Mouse (Mus musculus) forebrain, embryonic 15.5 days (tissue): ENCODE data around the gene Psmc3. TPM values are rescaled to one million over a fixed set of nuclear protein-coding genes. Genes with fewer than 3 reads are reported as not detected.
A peak's percentile ranks its signal among the peaks of the same experiment; 100 is the strongest.
"Not testable (repeated sequence)": the region's sequence is repeated elsewhere in the genome, so short reads cannot be mapped to it uniquely, and the experiment has no call there.

ENCODE experiments used
- ATAC-seq: fragments of 200-750 bp; cut with Nextera tagmentation; replicated peaks from 2 replicates; pipeline ENCODE4 v1.8.0; 2017; ENCODE audit warnings: mild to moderate bottlenecking, moderate TSS enrichment, moderate library complexity
- H3K27ac ChIP-seq: fragments of 300-500 bp; sonication (generic); replicated peaks from 2 replicates; pipeline ENCODE4 v1.5.1; 2015; ENCODE audit warnings: mild to moderate bottlenecking, inconsistent platforms
- H3K27me3 ChIP-seq: fragments of 300-500 bp; sonication (generic); 2 replicates; pipeline ENCODE4 v1.6.1; 2015; ENCODE audit warnings: inconsistent platforms
- H3K36me3 ChIP-seq: fragments of 300-500 bp; sonication (generic); 2 replicates; pipeline ENCODE4 v1.6.1; 2015; ENCODE audit warnings: mild to moderate bottlenecking, inconsistent platforms
- H3K4me1 ChIP-seq: fragments of 300-500 bp; sonication (generic); 2 replicates; pipeline ENCODE4 v1.6.1; 2015; ENCODE audit warnings: inconsistent platforms
- H3K4me2 ChIP-seq: fragments of 300-500 bp; sonication (generic); replicated peaks from 2 replicates; pipeline ENCODE4 v1.6.1; 2015; ENCODE audit warnings: mild to moderate bottlenecking, inconsistent platforms
- H3K4me3 ChIP-seq: fragments of 300-500 bp; sonication (generic); 2 replicates; pipeline ENCODE4 v1.5.1; 2015; ENCODE audit warnings: mild to moderate bottlenecking, inconsistent platforms
- H3K9ac ChIP-seq: fragments of 300-500 bp; sonication (generic); replicated peaks from 2 replicates; pipeline ENCODE4 v1.6.1; 2015; ENCODE audit warnings: mild to moderate bottlenecking, inconsistent platforms
- H3K9me3 ChIP-seq: fragments of 300-500 bp; sonication (generic); 2 replicates; pipeline ENCODE4 v1.6.1; 2016; ENCODE audit warnings: inconsistent platforms
- WGBS: fragments of 180-500 bp; shearing (Covaris S2); methylation state at CpG from one replicate; pipeline ENCODE4 v1.1.7; 2015; ENCODE audit warnings: mixed read lengths; 5-methylcytosine and 5-hydroxymethylcytosine counted together
- polyA plus RNA-seq: library from polyadenylated mRNA; unstranded; fragments of >200 nt; fragmentation: Nextera tagmentation; extraction: Ambion mirVana; gene quantifications from 2 replicates; pipeline ENCODE4 v1.2.1, GENCODE M21; 2015

Psmc3 gene
- polyA plus RNA-seq, 1 experiment from 2014 or later = 230 TPM

GRCm38 (mm10) chr2:91109807-91110385 lies 56.1 kb downstream of the Psmc3 start:
- H3K9ac ChIP-seq = no peak overlapping the region
- ATAC-seq = no peak
- WGBS = 93% methylated on average over 5 of the region's 5 CpGs
- H3K27ac ChIP-seq = no peak overlapping the region
- no peaks in the 10 kb centered on the region for H3K27me3 ChIP-seq
- H3K9me3 ChIP-seq = no peaks in the 10 kb centered on the region
- H3K4me3 ChIP-seq = no peak overlapping the region
- H3K4me1 ChIP-seq = peaks cover under 1% of the 10 kb centered on the region
- no peaks in the 10 kb centered on the region for H3K36me3 ChIP-seq
- no peak overlapping the region for H3K4me2 ChIP-seq

GRCm38 (mm10) chr2:91110429-91110828 lies 56.6 kb downstream of the Psmc3 start:
- H3K4me1 ChIP-seq = peaks cover 6% of the 10 kb centered on the region
- H3K4me2 ChIP-seq = no peak overlapping the region
- no peak overlapping the region for H3K9ac ChIP-seq
- H3K9me3 ChIP-seq = no peaks in the 10 kb centered on the region
- ATAC-seq = no peak
- no peak overlapping the region for H3K27ac ChIP-seq
- no peak overlapping the region for H3K4me3 ChIP-seq
- no peaks in the 10 kb centered on the region for H3K36me3 ChIP-seq
- WGBS = 72% methylated on average over 6 of the region's 6 CpGs
- H3K27me3 ChIP-seq = peaks cover 2% of the 10 kb centered on the region; the same call in 1 of the 2 replicates

- H3K4me1 ChIP-seq, H3K9me3 ChIP-seq, ATAC-seq, H3K9ac ChIP-seq, H3K27ac ChIP-seq, H3K4me2 ChIP-seq, H3K36me3 ChIP-seq, H3K27me3 ChIP-seq, H3K4me3 ChIP-seq: not testable (repeated sequence)
- WGBS = 94% methylated on average over 3 of the region's 3 CpGs
Observed at GRCm38 (mm10) chr2:91111832-91112231, 58.0 kb downstream of the Psmc3 start.

- Histone ChIP-seq H3K4me3 (no peak overlapping the region), H3K27me3 (peaks cover 4% of the 10 kb centered on the region; the same call in 1 of the 2 replicates), H3K4me1 (peaks cover 7% of the 10 kb centered on the region), H3K9me3 (no peaks in the 10 kb centered on the region), H3K9ac (no peak overlapping the region), H3K27ac (no peak overlapping the region), H3K36me3 (no peaks in the 10 kb centered on the region), H3K4me2 (no peak overlapping the region)
- no peak for ATAC-seq
- 71% methylated on average over 4 of the region's 4 CpGs for WGBS
Observed at GRCm38 (mm10) chr2:91112491-91112890, 58.7 kb downstream of the Psmc3 start.

GRCm38 (mm10) chr2:91113334-91113733 lies 59.5 kb downstream of the Psmc3 start:
- no peaks in the 10 kb centered on the region for H3K9me3 ChIP-seq
- WGBS = 88% methylated on average over 10 of the region's 10 CpGs
- ATAC-seq = no peak
- peaks cover 7% of the 10 kb centered on the region for H3K4me1 ChIP-seq
- no peak overlapping the region for H3K27ac ChIP-seq
- no peak overlapping the region for H3K4me3 ChIP-seq
- peaks cover 4% of the 10 kb centered on the region; the same call in 1 of the 2 replicates for H3K27me3 ChIP-seq
- H3K4me2 ChIP-seq = no peak overlapping the region
- no peak overlapping the region for H3K9ac ChIP-seq
- H3K36me3 ChIP-seq = no peaks in the 10 kb centered on the region

- no peak overlapping the region for H3K4me2 ChIP-seq
- no peak for ATAC-seq
- no peak overlapping the region for H3K4me3 ChIP-seq
- H3K36me3 ChIP-seq = no peaks in the 10 kb centered on the region
- WGBS = 71% methylated on average over 6 of the region's 6 CpGs
- no peaks in the 10 kb centered on the region for H3K9me3 ChIP-seq
- H3K27ac ChIP-seq = no peak overlapping the region
- H3K4me1 ChIP-seq = peaks cover 7% of the 10 kb centered on the region
- H3K9ac ChIP-seq = no peak overlapping the region
- H3K27me3 ChIP-seq = peaks cover 4% of the 10 kb centered on the region; the same call in 1 of the 2 replicates
Observed at GRCm38 (mm10) chr2:91113852-91114251, 60.0 kb downstream of the Psmc3 start.

GRCm38 (mm10) chr2:91114781-91115577 lies 61.2 kb downstream of the Psmc3 start:
- peak overlapping the region; percentile 55 for H3K4me2 ChIP-seq
- no peaks in the 10 kb centered on the region for H3K9me3 ChIP-seq
- H3K36me3 ChIP-seq = no peaks in the 10 kb centered on the region
- H3K27me3 ChIP-seq = peaks cover 4% of the 10 kb centered on the region; the same call in 1 of the 2 replicates
- H3K27ac ChIP-seq = no peak overlapping the region
- peak; percentile 61 for ATAC-seq
- WGBS = 9% methylated on average over 42 of the region's 42 CpGs
- peak overlapping the region; percentile 16; the same call in 1 of the 2 replicates for H3K9ac ChIP-seq
- H3K4me3 ChIP-seq = peak overlapping the region; percentile 34
- peaks cover 7% of the 10 kb centered on the region for H3K4me1 ChIP-seq

- H3K27me3 ChIP-seq = peaks cover 4% of the 10 kb centered on the region; the same call in 1 of the 2 replicates
- H3K4me3 ChIP-seq = peak overlapping the region; percentile 34
- no peak overlapping the region for H3K27ac ChIP-seq
- no peaks in the 10 kb centered on the region for H3K9me3 ChIP-seq
- H3K9ac ChIP-seq = peak overlapping the region; percentile 16; the same call in 1 of the 2 replicates
- H3K36me3 ChIP-seq = no peaks in the 10 kb centered on the region
- 32% methylated on average over 12 of the region's 12 CpGs for WGBS
- peak overlapping the region; percentile 55 for H3K4me2 ChIP-seq
- no peak for ATAC-seq
- H3K4me1 ChIP-seq = peaks cover 7% of the 10 kb centered on the region
Observed at GRCm38 (mm10) chr2:91115578-91115970, 61.8 kb downstream of the Psmc3 start.

Other genes with a start within 250 kb of the Psmc3 start
- 266 and 283 TPM in 2 replicates for gene Mtch2, start 206.9 kb upstream of the Psmc3 start, polyA plus RNA-seq
- gene C1qtnf4, start 168.1 kb upstream of the Psmc3 start, polyA plus RNA-seq = 68.5 and 70.6 TPM in 2 replicates
- gene Kbtbd4, start 149.3 kb upstream of the Psmc3 start, polyA plus RNA-seq = 58.7 and 63.8 TPM in 2 replicates
- gene Ndufs3, start 149.2 kb upstream of the Psmc3 start, polyA plus RNA-seq = 213 and 219 TPM in 2 replicates
- 132 and 136 TPM in 2 replicates for gene Celf1, start 113.6 kb upstream of the Psmc3 start, polyA plus RNA-seq
- 0.63 and 0.74 TPM in 2 replicates for gene Rapsn, start 18.4 kb upstream of the Psmc3 start, polyA plus RNA-seq
- gene Slc39a13, start 16.4 kb downstream of the Psmc3 start, polyA plus RNA-seq = 23.7 and 27.8 TPM in 2 replicates
- gene Spi1, start 28.4 kb downstream of the Psmc3 start, polyA plus RNA-seq = 2.4 and 3.0 TPM in 2 replicates
- gene Mybpc3, start 64.1 kb downstream of the Psmc3 start, polyA plus RNA-seq = 0.14 TPM in 1 of 2 replicates, not detected in the other
- 48.5 and 49.8 TPM in 2 replicates for gene Madd, start 129.8 kb downstream of the Psmc3 start, polyA plus RNA-seq
- 2.0 and 2.8 TPM in 2 replicates for gene Nr1h3, start 148.8 kb downstream of the Psmc3 start, polyA plus RNA-seq
- gene Acp2, start 148.9 kb downstream of the Psmc3 start, polyA plus RNA-seq = 36.1 and 36.9 TPM in 2 replicates
- 12.7 and 14.5 TPM in 2 replicates for gene Ddb2, start 183.0 kb downstream of the Psmc3 start, polyA plus RNA-seq
- 19.8 and 22.9 TPM in 2 replicates for gene Pacsin3, start 201.9 kb downstream of the Psmc3 start, polyA plus RNA-seq
- gene Arfgap2, start 211.0 kb downstream of the Psmc3 start, polyA plus RNA-seq = 78.0 and 79.0 TPM in 2 replicates